Mouse (Mus musculus) hindbrain, embryonic 12.5 days (tissue): ENCODE measurements around the gene Polr2l. TPM values are rescaled to one million over a fixed set of nuclear protein-coding genes. Genes with fewer than 3 reads are reported as not detected.

Source experiments
- ATAC-seq: fragments of 200-750 bp; cut with Nextera tagmentation; 2 replicates; pipeline ENCODE4 v1.8.0; 2017; ENCODE audit warnings: moderate TSS enrichment; ENCODE audit not compliant: low FRiP score
- H3K27ac ChIP-seq: fragments of 300-500 bp; sonication (generic); 2 replicates; pipeline ENCODE4 v1.5.1; 2016; ENCODE audit warnings: mild to moderate bottlenecking
- H3K27me3 ChIP-seq: fragments of 300-500 bp; sonication (generic); 2 replicates; pipeline ENCODE4 v1.6.1; 2016; ENCODE audit warnings: mild to moderate bottlenecking
- H3K36me3 ChIP-seq: fragments of 300-500 bp; sonication (generic); 2 replicates; pipeline ENCODE4 v1.6.1; 2016; ENCODE audit warnings: mild to moderate bottlenecking
- H3K4me1 ChIP-seq: fragments of 300-500 bp; sonication (generic); 2 replicates; pipeline ENCODE4 v1.6.1; 2016
- H3K4me2 ChIP-seq: fragments of 300-500 bp; sonication (generic); replicated peaks from 2 replicates; pipeline ENCODE4 v1.6.1; 2016; ENCODE audit warnings: mild to moderate bottlenecking
- H3K4me3 ChIP-seq: fragments of 300-500 bp; sonication (generic); 2 replicates; pipeline ENCODE4 v1.5.1; 2016; ENCODE audit warnings: mild to moderate bottlenecking
- H3K9ac ChIP-seq: fragments of 300-500 bp; sonication (generic); 2 replicates; pipeline ENCODE4 v1.6.1; 2016; ENCODE audit warnings: mild to moderate bottlenecking, moderate library complexity
- H3K9me3 ChIP-seq: fragments of 300-500 bp; sonication (generic); replicated peaks from 2 replicates; pipeline ENCODE4 v1.6.1; 2016; ENCODE audit warnings: mild to moderate bottlenecking
- WGBS: fragments of 180-500 bp; shearing (Covaris S2); methylation state at CpG from one replicate; pipeline ENCODE4 v1.1.7; 2016; 5-methylcytosine and 5-hydroxymethylcytosine counted together
- polyA plus RNA-seq: library from polyadenylated mRNA; unstranded; fragments of >200 nt; fragmentation: Nextera tagmentation; extraction: Ambion mirVana; gene quantifications from 2 replicates; pipeline ENCODE4 v1.2.1, GENCODE M21; 2016

Polr2l gene
- polyA plus RNA-seq, 1 experiment from 2014 or later = 69.0 TPM

- Histone ChIP-seq H3K9ac (no peak overlapping the region), H3K27me3 (no peaks in the 10 kb centered on the region), H3K4me1 (no peaks in the 10 kb centered on the region), H3K4me2 (no peak overlapping the region), H3K4me3 (no peak overlapping the region), H3K27ac (no peak overlapping the region), H3K36me3 (peaks cover 14% of the 10 kb centered on the region; the same call in 1 of the 2 replicates), H3K9me3 (no peaks in the 10 kb centered on the region)
- ATAC-seq = no peak
- WGBS = 87% methylated on average over 7 of the region's 7 CpGs
Observed at GRCm38 (mm10) chr7:141501820-141502555, 27.1 kb upstream of the Polr2l start.

GRCm38 (mm10) chr7:141497600-141497999 lies 22.7 kb upstream of the Polr2l start:
- ATAC-seq = no peak
- no peaks in the 10 kb centered on the region for H3K27me3 ChIP-seq
- no peak overlapping the region for H3K27ac ChIP-seq
- no peak overlapping the region for H3K4me2 ChIP-seq
- H3K9ac ChIP-seq = no peak overlapping the region
- H3K4me1 ChIP-seq = no peaks in the 10 kb centered on the region
- H3K9me3 ChIP-seq = no peaks in the 10 kb centered on the region
- H3K4me3 ChIP-seq = no peak overlapping the region
- 95% methylated on average over 3 of the region's 3 CpGs for WGBS
- H3K36me3 ChIP-seq = peaks cover 42% of the 10 kb centered on the region

- no peak overlapping the region for H3K4me3 ChIP-seq
- 89% methylated on average over 4 of the region's 4 CpGs for WGBS
- H3K9ac ChIP-seq = no peak overlapping the region
- H3K9me3 ChIP-seq = no peaks in the 10 kb centered on the region
- H3K36me3 ChIP-seq = peaks cover 49% of the 10 kb centered on the region
- no peak overlapping the region for H3K27ac ChIP-seq
- no peaks in the 10 kb centered on the region for H3K27me3 ChIP-seq
- no peak overlapping the region for H3K4me2 ChIP-seq
- H3K4me1 ChIP-seq = no peaks in the 10 kb centered on the region
- ATAC-seq = no peak
Observed at GRCm38 (mm10) chr7:141495940-141496339, 21.0 kb upstream of the Polr2l start.

GRCm38 (mm10) chr7:141495379-141495778 lies 20.4 kb upstream of the Polr2l start:
- Histone ChIP-seq H3K36me3 (peaks cover 49% of the 10 kb centered on the region), H3K4me3 (no peak overlapping the region), H3K4me1 (no peaks in the 10 kb centered on the region), H3K9me3 (no peaks in the 10 kb centered on the region), H3K27ac (no peak overlapping the region), H3K4me2 (no peak overlapping the region), H3K27me3 (no peaks in the 10 kb centered on the region), H3K9ac (no peak overlapping the region)
- ATAC-seq = no peak
- WGBS = 83% methylated on average over 2 of the region's 2 CpGs

- Histone ChIP-seq H3K4me2 (no peak overlapping the region), H3K9ac (no peak overlapping the region), H3K9me3 (no peaks in the 10 kb centered on the region), H3K4me3 (no peak overlapping the region), H3K36me3 (peaks cover 39% of the 10 kb centered on the region), H3K27ac (no peak overlapping the region), H3K4me1 (no peaks in the 10 kb centered on the region), H3K27me3 (no peaks in the 10 kb centered on the region)
- no peak for ATAC-seq
- 80% methylated on average over 1 of the region's 1 CpGs for WGBS
Observed at GRCm38 (mm10) chr7:141493729-141494128, 18.8 kb upstream of the Polr2l start.

- 83% methylated on average over 5 of the region's 5 CpGs for WGBS
- H3K9me3 ChIP-seq = no peaks in the 10 kb centered on the region
- H3K27ac ChIP-seq = no peak overlapping the region
- no peak overlapping the region for H3K4me3 ChIP-seq
- no peak overlapping the region for H3K4me2 ChIP-seq
- no peak for ATAC-seq
- no peak overlapping the region for H3K9ac ChIP-seq
- no peaks in the 10 kb centered on the region for H3K27me3 ChIP-seq
- H3K4me1 ChIP-seq = no peaks in the 10 kb centered on the region
- H3K36me3 ChIP-seq = peaks cover 37% of the 10 kb centered on the region
Observed at GRCm38 (mm10) chr7:141492738-141493137, 17.8 kb upstream of the Polr2l start.

GRCm38 (mm10) chr7:141491151-141491550 lies 16.2 kb upstream of the Polr2l start:
- Histone ChIP-seq H3K9ac (no peak overlapping the region), H3K27me3 (no peaks in the 10 kb centered on the region), H3K36me3 (peaks cover 37% of the 10 kb centered on the region), H3K9me3 (no peaks in the 10 kb centered on the region), H3K4me3 (no peak overlapping the region), H3K4me1 (peaks cover 7% of the 10 kb centered on the region), H3K27ac (no peak overlapping the region), H3K4me2 (no peak overlapping the region)
- ATAC-seq = no peak
- WGBS = 82% methylated on average over 2 of the region's 2 CpGs

- Histone ChIP-seq H3K9me3 (no peaks in the 10 kb centered on the region), H3K4me2 (no peak overlapping the region), H3K4me3 (no peak overlapping the region), H3K36me3 (peaks cover 5% of the 10 kb centered on the region; the same call in 1 of the 2 replicates), H3K27me3 (peaks cover 17% of the 10 kb centered on the region), H3K27ac (no peak overlapping the region), H3K4me1 (peaks cover 15% of the 10 kb centered on the region), H3K9ac (no peak overlapping the region)
- WGBS = 75% methylated on average over 7 of the region's 7 CpGs
- no peak for ATAC-seq
Observed at GRCm38 (mm10) chr7:141487141-141487540, 12.2 kb upstream of the Polr2l start.

GRCm38 (mm10) chr7:141486239-141486638 lies 11.3 kb upstream of the Polr2l start:
- no peak overlapping the region for H3K4me3 ChIP-seq
- H3K9me3 ChIP-seq = no peaks in the 10 kb centered on the region
- no peak overlapping the region for H3K27ac ChIP-seq
- no peak overlapping the region for H3K4me2 ChIP-seq
- no peaks in the 10 kb centered on the region for H3K36me3 ChIP-seq
- WGBS = 100% methylated on average over 1 of the region's 1 CpGs
- no peak for ATAC-seq
- no peak overlapping the region for H3K9ac ChIP-seq
- peaks cover 21% of the 10 kb centered on the region for H3K4me1 ChIP-seq
- peaks cover 18% of the 10 kb centered on the region for H3K27me3 ChIP-seq

- no peak overlapping the region for H3K9ac ChIP-seq
- no peak for ATAC-seq
- no peaks in the 10 kb centered on the region for H3K9me3 ChIP-seq
- H3K4me2 ChIP-seq = no peak overlapping the region
- WGBS = 85% methylated on average over 2 of the region's 2 CpGs
- H3K36me3 ChIP-seq = no peaks in the 10 kb centered on the region
- H3K27me3 ChIP-seq = peaks cover 18% of the 10 kb centered on the region
- peaks cover 25% of the 10 kb centered on the region for H3K4me1 ChIP-seq
- no peak overlapping the region for H3K4me3 ChIP-seq
- H3K27ac ChIP-seq = no peak overlapping the region
Observed at GRCm38 (mm10) chr7:141485606-141486005, 10.7 kb upstream of the Polr2l start.

- H3K4me2 ChIP-seq = no peak overlapping the region
- H3K9me3 ChIP-seq = no peaks in the 10 kb centered on the region
- no peaks in the 10 kb centered on the region for H3K36me3 ChIP-seq
- no peak overlapping the region for H3K4me3 ChIP-seq
- WGBS = 71% methylated on average over 2 of the region's 2 CpGs
- no peak for ATAC-seq
- peaks cover 18% of the 10 kb centered on the region for H3K27me3 ChIP-seq
- peaks cover 25% of the 10 kb centered on the region for H3K4me1 ChIP-seq
- H3K9ac ChIP-seq = no peak overlapping the region
- no peak overlapping the region for H3K27ac ChIP-seq
Observed at GRCm38 (mm10) chr7:141485186-141485585, 10.3 kb upstream of the Polr2l start.

GRCm38 (mm10) chr7:141484186-141485120 lies 9.5 kb upstream of the Polr2l start:
- Histone ChIP-seq H3K4me2 (no peak overlapping the region), H3K9me3 (no peaks in the 10 kb centered on the region), H3K9ac (no peak overlapping the region), H3K27me3 (peaks cover 18% of the 10 kb centered on the region), H3K36me3 (no peaks in the 10 kb centered on the region), H3K4me1 (peaks cover 25% of the 10 kb centered on the region), H3K4me3 (no peak overlapping the region), H3K27ac (no peak overlapping the region)
- ATAC-seq = no peak
- WGBS = 73% methylated on average over 5 of the region's 5 CpGs
